Mouse (Mus musculus) hindbrain, embryonic 15.5 days (tissue): Measurements from ENCODE around the gene Rbm20. TPM values are rescaled to one million over a fixed set of nuclear protein-coding genes. Genes with fewer than 3 reads are reported as not detected.
"Not testable (repeated sequence)": the region's sequence is repeated elsewhere in the genome, so short reads cannot be mapped to it uniquely, and the experiment has no call there.

Source experiments
- ATAC-seq: fragments of 200-750 bp; cut with Nextera tagmentation; 2 replicates; pipeline ENCODE4 v1.8.0; 2017; ENCODE audit warnings: low read depth, moderate number of reproducible peaks, moderate TSS enrichment; ENCODE audit not compliant: low FRiP score
- H3K27ac ChIP-seq: fragments of 300-500 bp; sonication (generic); replicated peaks from 2 replicates; pipeline ENCODE4 v1.5.1; 2015; ENCODE audit warnings: mild to moderate bottlenecking, inconsistent platforms
- H3K27me3 ChIP-seq: fragments of 300-500 bp; sonication (generic); 2 replicates; pipeline ENCODE4 v1.6.1; 2015; ENCODE audit warnings: control low read depth, inconsistent platforms
- H3K36me3 ChIP-seq: fragments of 300-500 bp; sonication (generic); 2 replicates; pipeline ENCODE4 v1.6.1; 2015; ENCODE audit warnings: control low read depth, inconsistent platforms
- H3K4me1 ChIP-seq: fragments of 300-500 bp; sonication (generic); replicated peaks from 2 replicates; pipeline ENCODE4 v1.6.1; 2015; ENCODE audit warnings: control low read depth, inconsistent platforms
- H3K4me2 ChIP-seq: fragments of 300-500 bp; sonication (generic); 2 replicates; pipeline ENCODE4 v1.6.1; 2015; ENCODE audit warnings: moderate library complexity, mild to moderate bottlenecking, inconsistent platforms
- H3K4me3 ChIP-seq: fragments of 300-500 bp; sonication (generic); 2 replicates; pipeline ENCODE4 v1.5.1; 2015; ENCODE audit warnings: mild to moderate bottlenecking, inconsistent platforms
- H3K9ac ChIP-seq: fragments of 300-500 bp; sonication (generic); 2 replicates; pipeline ENCODE4 v1.6.1; 2015; ENCODE audit warnings: inconsistent platforms
- H3K9me3 ChIP-seq: fragments of 300-500 bp; sonication (generic); 2 replicates; pipeline ENCODE4 v1.6.1; 2016; ENCODE audit warnings: control low read depth, inconsistent platforms
- WGBS: fragments of 180-500 bp; shearing (Covaris S2); methylation state at CpG from one replicate; pipeline ENCODE4 v1.1.7; 2015; 5-methylcytosine and 5-hydroxymethylcytosine counted together
- polyA plus RNA-seq: library from polyadenylated mRNA; unstranded; fragments of >200 nt; fragmentation: Nextera tagmentation; extraction: Ambion mirVana; gene quantifications from 2 replicates; pipeline ENCODE4 v1.2.1, GENCODE M21; 2015

Rbm20 gene
- polyA plus RNA-seq, 1 experiment from 2014 or later = 0.71 TPM

DNA sequence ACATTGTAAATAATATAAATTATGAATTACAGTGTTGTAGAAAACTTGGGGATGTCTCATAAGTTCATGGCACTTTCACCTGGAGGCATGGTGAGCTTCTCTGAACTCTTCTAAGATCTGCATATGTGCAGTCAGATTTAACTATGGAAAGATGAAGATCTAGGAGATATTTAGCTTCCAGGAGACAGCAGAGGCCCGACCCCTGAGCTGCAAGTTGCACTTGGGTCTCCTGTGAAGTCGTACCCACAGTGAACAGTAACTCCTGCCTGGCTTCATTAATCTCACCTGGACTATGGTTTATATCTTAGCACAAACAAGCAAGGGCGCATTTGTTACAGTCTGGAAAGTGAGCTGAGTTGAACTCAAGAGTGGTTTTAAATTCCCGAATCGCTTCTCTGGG lies 124.3 kb downstream of the Rbm20 start:
- H3K27me3 ChIP-seq = no peaks in the 10 kb centered on the region
- peaks cover 4% of the 10 kb centered on the region for H3K4me1 ChIP-seq
- no peak overlapping the region for H3K4me2 ChIP-seq
- ATAC-seq = no peak
- H3K4me3 ChIP-seq = no peak overlapping the region
- no peak overlapping the region for H3K9ac ChIP-seq
- no peaks in the 10 kb centered on the region for H3K36me3 ChIP-seq
- H3K9me3 ChIP-seq = no peaks in the 10 kb centered on the region
- 90% methylated on average over 5 of the region's 5 CpGs for WGBS
- H3K27ac ChIP-seq = no peak overlapping the region

- H3K4me2 ChIP-seq = no peak overlapping the region
- WGBS = 74% methylated on average over 11 of the region's 11 CpGs
- no peak for ATAC-seq
- H3K27ac ChIP-seq = no peak overlapping the region
- peaks cover 6% of the 10 kb centered on the region for H3K4me1 ChIP-seq
- H3K9me3 ChIP-seq = no peaks in the 10 kb centered on the region
- no peaks in the 10 kb centered on the region for H3K36me3 ChIP-seq
- no peak overlapping the region for H3K4me3 ChIP-seq
- H3K9ac ChIP-seq = no peak overlapping the region
- no peaks in the 10 kb centered on the region for H3K27me3 ChIP-seq
These were observed 124.9 kb downstream of the Rbm20 start for GRCm38 (mm10) chr19:53801789-53802683.

- peaks cover 6% of the 10 kb centered on the region for H3K4me1 ChIP-seq
- H3K9ac ChIP-seq = no peak overlapping the region
- H3K4me3 ChIP-seq = no peak overlapping the region
- no peak overlapping the region for H3K4me2 ChIP-seq
- no peaks in the 10 kb centered on the region for H3K27me3 ChIP-seq
- WGBS = 62% methylated on average over 2 of the region's 2 CpGs
- ATAC-seq = no peak
- no peak overlapping the region for H3K27ac ChIP-seq
- no peaks in the 10 kb centered on the region for H3K36me3 ChIP-seq
- H3K9me3 ChIP-seq = no peaks in the 10 kb centered on the region
These were observed 126.8 kb downstream of the Rbm20 start for GRCm38 (mm10) chr19:53803954-53804353.

- Histone ChIP-seq H3K4me2 (no peak overlapping the region), H3K4me3 (no peak overlapping the region), H3K9ac (no peak overlapping the region), H3K36me3 (no peaks in the 10 kb centered on the region), H3K9me3 (no peaks in the 10 kb centered on the region), H3K4me1 (peaks cover 6% of the 10 kb centered on the region), H3K27ac (no peak overlapping the region), H3K27me3 (no peaks in the 10 kb centered on the region)
- ATAC-seq = no peak
- WGBS = 83% methylated on average over 3 of the region's 3 CpGs
These were observed 128.0 kb downstream of the Rbm20 start for GRCm38 (mm10) chr19:53805063-53805462.

DNA sequence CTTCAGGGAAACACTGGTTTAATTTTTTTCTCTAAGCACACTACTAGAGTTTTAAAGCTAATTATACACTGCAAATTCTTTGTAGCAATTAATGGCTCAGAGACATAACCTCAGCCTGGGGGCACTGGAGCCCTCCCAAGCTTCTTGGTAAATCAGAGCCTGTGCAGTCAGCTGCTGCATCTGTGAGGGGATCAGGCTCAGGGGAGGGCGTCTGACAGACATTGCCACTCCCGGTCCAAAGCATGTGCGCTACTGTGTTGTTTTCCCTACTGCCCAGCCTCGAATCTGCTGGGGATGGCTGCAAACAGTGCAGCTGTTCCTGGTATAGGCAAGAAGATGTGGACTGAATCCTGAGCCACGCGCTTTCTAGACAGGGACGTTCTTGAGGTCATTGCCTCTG lies 129.0 kb downstream of the Rbm20 start:
- 36% methylated on average over 7 of the region's 7 CpGs for WGBS
- Histone ChIP-seq H3K4me1 (peaks cover 6% of the 10 kb centered on the region), H3K4me2 (no peak overlapping the region), H3K4me3 (no peak overlapping the region), H3K27me3 (no peaks in the 10 kb centered on the region), H3K27ac (no peak overlapping the region), H3K36me3 (no peaks in the 10 kb centered on the region), H3K9ac (no peak overlapping the region), H3K9me3 (no peaks in the 10 kb centered on the region)
- ATAC-seq = no peak

DNA sequence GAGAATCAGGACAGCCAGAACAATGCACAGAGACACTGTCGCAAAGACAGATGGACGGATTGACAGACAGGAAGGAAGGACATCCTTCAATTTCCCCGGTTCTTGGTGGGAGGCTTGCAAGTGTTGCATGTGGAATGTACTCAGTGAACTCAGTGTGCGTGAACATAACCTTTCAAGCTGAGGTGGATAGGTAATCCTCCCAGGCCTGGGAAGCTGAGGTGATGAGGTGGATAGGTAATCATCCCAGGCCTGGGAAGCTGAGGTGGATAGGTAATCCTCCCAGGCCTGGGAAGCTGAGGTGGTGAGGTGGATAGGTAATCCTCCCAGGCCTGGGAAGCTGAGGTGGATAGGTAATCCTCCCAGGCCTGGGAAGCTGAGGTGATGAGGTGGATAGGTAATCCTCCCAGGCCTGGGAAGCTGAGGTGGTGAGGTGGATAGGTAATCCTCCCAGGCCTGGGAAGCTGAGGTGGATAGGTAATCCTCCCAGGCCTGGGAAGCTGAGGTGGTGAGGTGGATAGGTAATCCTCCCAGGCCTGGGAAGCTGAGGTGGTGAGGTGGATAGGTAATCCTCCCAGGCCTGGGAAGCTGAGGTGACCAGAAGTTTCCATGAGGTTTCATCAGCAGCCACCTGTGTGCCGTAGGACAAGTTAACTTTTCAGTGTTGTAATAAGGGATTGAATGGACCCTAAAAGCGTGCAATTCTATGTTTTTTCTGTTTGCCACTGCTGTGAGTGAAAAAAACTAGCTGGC lies 129.6 kb downstream of the Rbm20 start:
- not testable (repeated sequence) for ATAC-seq, H3K9me3 ChIP-seq, H3K27ac ChIP-seq, H3K9ac ChIP-seq, H3K36me3 ChIP-seq, H3K4me3 ChIP-seq, H3K27me3 ChIP-seq, H3K4me1 ChIP-seq, H3K4me2 ChIP-seq
- 77% methylated on average over 6 of the region's 6 CpGs for WGBS

- Histone ChIP-seq H3K27ac (no peak overlapping the region), H3K4me1 (peaks cover 6% of the 10 kb centered on the region), H3K4me2 (no peak overlapping the region), H3K9me3 (no peaks in the 10 kb centered on the region), H3K4me3 (no peak overlapping the region), H3K36me3 (no peaks in the 10 kb centered on the region), H3K9ac (no peak overlapping the region), H3K27me3 (no peaks in the 10 kb centered on the region)
- no peak for ATAC-seq
- 90% methylated on average over 5 of the region's 5 CpGs for WGBS
These were observed 130.2 kb downstream of the Rbm20 start for GRCm38 (mm10) chr19:53807276-53807801.

DNA sequence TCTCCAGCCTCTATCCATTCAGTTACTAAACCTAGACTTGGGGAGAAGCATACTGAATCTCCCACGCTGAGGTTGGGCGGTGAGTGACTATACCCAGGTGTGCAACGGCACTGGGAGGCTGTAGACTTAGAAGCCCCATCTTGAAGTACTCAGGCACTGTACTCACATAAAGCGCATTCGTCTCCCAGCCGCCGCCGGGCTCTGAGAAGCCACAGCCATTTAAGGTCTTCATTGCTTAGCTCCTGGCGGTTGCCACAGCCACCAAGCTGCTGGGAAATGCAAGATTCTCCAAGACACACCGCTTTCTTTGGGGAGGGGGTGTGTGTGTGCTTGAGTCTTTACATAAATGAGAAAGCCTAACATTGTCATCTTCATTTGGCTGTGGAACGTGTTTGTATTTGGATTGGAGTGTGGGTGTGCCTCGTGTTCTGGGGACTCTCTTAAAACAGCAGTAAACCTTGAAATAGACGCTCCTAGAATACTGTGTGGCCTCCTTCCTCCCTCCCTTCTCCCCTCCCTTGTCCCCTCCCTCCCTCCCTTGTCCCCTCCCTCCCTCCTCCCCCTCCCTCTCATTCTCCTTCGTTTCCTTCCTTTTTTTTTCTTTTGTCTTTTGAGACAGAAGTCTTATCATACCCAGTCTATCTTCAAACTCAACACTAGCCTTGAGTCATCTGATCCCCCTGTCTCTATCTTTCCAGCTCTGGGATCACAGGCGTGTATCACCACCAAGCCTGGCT lies 131.1 kb downstream of the Rbm20 start:
- ATAC-seq = no peak
- H3K4me2 ChIP-seq = no peak overlapping the region
- no peak overlapping the region for H3K9ac ChIP-seq
- no peak overlapping the region for H3K27ac ChIP-seq
- H3K9me3 ChIP-seq = no peaks in the 10 kb centered on the region
- H3K36me3 ChIP-seq = no peaks in the 10 kb centered on the region
- no peaks in the 10 kb centered on the region for H3K27me3 ChIP-seq
- WGBS = 67% methylated on average over 15 of the region's 15 CpGs
- peaks cover 6% of the 10 kb centered on the region for H3K4me1 ChIP-seq
- H3K4me3 ChIP-seq = no peak overlapping the region

GRCm38 (mm10) chr19:53809185-53809861 lies 132.2 kb downstream of the Rbm20 start:
- H3K9me3 ChIP-seq = no peaks in the 10 kb centered on the region
- H3K9ac ChIP-seq = no peak overlapping the region
- no peak overlapping the region for H3K4me2 ChIP-seq
- no peaks in the 10 kb centered on the region for H3K36me3 ChIP-seq
- H3K27me3 ChIP-seq = no peaks in the 10 kb centered on the region
- no peak for ATAC-seq
- 70% methylated on average over 7 of the region's 7 CpGs for WGBS
- H3K4me3 ChIP-seq = no peak overlapping the region
- H3K4me1 ChIP-seq = peaks cover 6% of the 10 kb centered on the region
- H3K27ac ChIP-seq = no peak overlapping the region

DNA sequence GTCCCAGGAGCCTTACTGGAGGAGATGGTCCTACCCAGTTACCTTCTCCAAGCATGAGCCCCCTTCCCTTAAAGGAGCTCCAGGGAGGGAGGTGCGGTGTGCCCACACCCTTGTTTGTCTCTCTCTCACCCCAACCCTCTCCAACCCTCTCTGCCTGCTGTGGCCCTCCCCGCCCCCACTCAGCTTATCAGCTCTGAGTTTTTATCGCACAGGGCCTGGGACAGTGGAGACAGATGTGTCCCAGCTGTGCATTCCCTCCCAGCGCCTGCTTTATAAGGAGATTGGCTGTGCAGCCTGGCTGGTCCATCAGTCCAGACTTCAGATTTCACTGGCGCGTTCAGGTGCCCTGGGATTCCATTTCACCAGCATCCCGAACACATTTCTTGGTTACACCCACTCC lies 132.9 kb downstream of the Rbm20 start:
- H3K9me3 ChIP-seq = no peaks in the 10 kb centered on the region
- WGBS = 78% methylated on average over 7 of the region's 7 CpGs
- no peak for ATAC-seq

GRCm38 (mm10) chr19:53810584-53810983 lies 133.5 kb downstream of the Rbm20 start:
- Histone ChIP-seq H3K27ac (no peak overlapping the region), H3K9ac (no peak overlapping the region), H3K4me3 (no peak overlapping the region), H3K36me3 (no peaks in the 10 kb centered on the region), H3K4me1 (peaks cover 6% of the 10 kb centered on the region), H3K27me3 (no peaks in the 10 kb centered on the region), H3K9me3 (no peaks in the 10 kb centered on the region), H3K4me2 (no peak overlapping the region)
- 86% methylated on average over 3 of the region's 3 CpGs for WGBS
- ATAC-seq = no peak

More for the DNA sequence above, 132.9 kb downstream of the Rbm20 start:
- Histone ChIP-seq H3K36me3 (no peaks in the 10 kb centered on the region), H3K4me3 (no peak overlapping the region), H3K9ac (no peak overlapping the region), H3K4me2 (no peak overlapping the region), H3K27ac (no peak overlapping the region), H3K4me1 (peaks cover 6% of the 10 kb centered on the region), H3K27me3 (no peaks in the 10 kb centered on the region)
